Mouse (Mus musculus) forebrain, embryonic 16.5 days (tissue): ENCODE results near the gene Trpm4. TPM values are rescaled to one million over a fixed set of nuclear protein-coding genes. Genes with fewer than 3 reads are reported as not detected.

Source experiments
- ATAC-seq: fragments of 200-750 bp; cut with Nextera tagmentation; 2 replicates; pipeline ENCODE4 v1.8.0; 2017; ENCODE audit warnings: mild to moderate bottlenecking, moderate library complexity
- H3K27ac ChIP-seq: fragments of 300-500 bp; sonication (generic); 2 replicates; pipeline ENCODE4 v1.5.1; 2014; ENCODE audit warnings: low read length, control low read depth
- H3K27me3 ChIP-seq: fragments of 300-500 bp; sonication (generic); replicated peaks from 2 replicates; pipeline ENCODE4 v1.6.1; 2014; ENCODE audit warnings: low read length; ENCODE audit not compliant: control insufficient read depth, insufficient read depth
- H3K36me3 ChIP-seq: fragments of 300-500 bp; sonication (generic); 2 replicates; pipeline ENCODE4 v1.6.1; 2014; ENCODE audit not compliant: control insufficient read depth, insufficient read depth
- H3K4me1 ChIP-seq: fragments of 300-500 bp; sonication (generic); replicated peaks from 2 replicates; pipeline ENCODE4 v1.6.1; 2014; ENCODE audit warnings: low read length; ENCODE audit not compliant: control insufficient read depth, insufficient read depth
- H3K4me2 ChIP-seq: fragments of 300-500 bp; sonication (generic); 2 replicates; pipeline ENCODE4 v1.6.1; 2014; ENCODE audit warnings: mild to moderate bottlenecking, low read length, control low read depth
- H3K4me3 ChIP-seq: fragments of 300-500 bp; sonication (generic); replicated peaks from 2 replicates; pipeline ENCODE4 v1.5.1; 2014; ENCODE audit warnings: mild to moderate bottlenecking, low read length, control low read depth
- H3K9ac ChIP-seq: fragments of 300-500 bp; sonication (generic); replicated peaks from 2 replicates; pipeline ENCODE4 v1.6.1; 2014; ENCODE audit warnings: low read depth, low read length, control low read depth
- H3K9me3 ChIP-seq: fragments of 300-500 bp; sonication (generic); 2 replicates; pipeline ENCODE4 v1.6.1; 2016; ENCODE audit warnings: low read length; ENCODE audit not compliant: control insufficient read depth
- WGBS: fragments of 180-500 bp; shearing (Covaris S2); extraction: QIAGEN DNeasy Blood & Tissue Kit; methylation state at CpG from one replicate; pipeline ENCODE4 v1.1.7; 2014; 5-methylcytosine and 5-hydroxymethylcytosine counted together
- polyA plus RNA-seq: library from polyadenylated mRNA; unstranded; fragments of >200 nt; fragmentation: Nextera tagmentation; extraction: Ambion mirVana; gene quantifications from 2 replicates; pipeline ENCODE4 v1.2.1, GENCODE M21; 2015

Gene Trpm4
- polyA plus RNA-seq, 1 experiment from 2014 or later, result 10.1 TPM

DNA sequence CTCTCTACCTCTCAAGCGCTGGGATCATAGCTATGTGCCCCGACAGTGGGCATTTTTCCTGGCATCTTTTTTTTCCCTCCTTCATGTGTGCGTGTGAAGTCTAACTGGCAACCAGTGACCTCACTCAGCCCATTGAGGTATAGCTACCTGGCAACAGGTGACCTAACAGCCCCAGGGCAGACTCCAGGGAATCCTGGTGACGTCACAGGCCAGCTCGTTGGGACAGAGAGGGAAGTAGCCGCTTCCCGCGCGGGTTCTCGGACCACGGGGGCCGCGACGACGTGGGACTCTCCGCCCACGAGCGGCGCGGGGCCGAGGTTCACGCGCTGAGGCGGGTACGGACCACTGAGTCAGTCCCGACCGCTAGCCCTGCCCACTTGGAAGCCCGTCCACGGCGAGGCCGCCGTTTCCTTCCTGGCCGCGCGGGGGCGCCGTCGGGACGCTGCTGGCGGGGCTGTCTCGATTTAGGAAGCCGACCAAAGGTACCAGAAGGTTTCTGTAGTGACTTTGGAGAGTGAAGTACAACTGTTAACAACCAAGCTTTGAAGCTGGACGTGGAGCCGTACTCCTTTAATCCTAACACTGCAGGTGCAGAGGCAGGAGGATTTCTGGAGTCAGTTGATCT is 56.3 kb downstream of the Trpm4 start, which contains the start of gene Slc6a21:
Gene Slc6a21, plus strand, starts transcription at position 378 of the 625 bp plus-strand sequence.
- H3K4me1 ChIP-seq, result peaks cover 6% of the 10 kb centered on the region
- H3K9me3 ChIP-seq, result no peaks in the 10 kb centered on the region
- no peaks in the 10 kb centered on the region for H3K27me3 ChIP-seq
- H3K9ac ChIP-seq, result no peak within 1 kb of the TSS
- 7% methylated on average over 38 of the region's 44 CpGs for WGBS
- no peak for ATAC-seq
- no peak within 1 kb of the TSS for H3K27ac ChIP-seq
- peak within 1 kb of the TSS; percentile 32 for H3K4me3 ChIP-seq
- H3K4me2 ChIP-seq, result peak within 1 kb of the TSS; percentile 55
- H3K36me3 ChIP-seq, result no peaks in the 10 kb centered on the region

DNA sequence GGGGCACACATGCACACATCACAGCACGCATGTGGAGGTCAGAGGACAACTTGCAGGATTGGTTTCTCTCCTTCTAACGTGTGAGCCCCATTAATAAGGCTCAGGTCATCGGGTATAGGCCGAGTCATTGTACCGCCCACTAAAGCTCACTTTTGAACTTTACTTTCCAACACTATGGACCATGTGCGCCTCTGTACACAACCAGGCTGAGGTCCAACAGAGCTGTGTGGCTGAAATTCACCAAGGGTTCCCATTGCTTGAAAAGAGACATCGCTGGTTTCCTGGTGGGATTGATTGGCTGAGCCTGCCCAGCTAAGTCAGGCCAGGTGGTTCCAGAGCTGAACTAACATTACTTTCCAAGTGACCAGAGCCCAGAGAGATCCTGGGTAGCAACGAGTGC is 59.9 kb downstream of the Trpm4 start:
- Histone ChIP-seq H3K4me1 (peaks cover 6% of the 10 kb centered on the region), H3K27me3 (no peaks in the 10 kb centered on the region), H3K36me3 (no peaks in the 10 kb centered on the region), H3K9me3 (no peaks in the 10 kb centered on the region), H3K27ac (no peak overlapping the region), H3K4me3 (no peak overlapping the region), H3K9ac (no peak overlapping the region), H3K4me2 (no peak overlapping the region)
- ATAC-seq, result no peak
- 92% methylated on average over 8 of the region's 8 CpGs for whole genome bisulfite sequencing

DNA sequence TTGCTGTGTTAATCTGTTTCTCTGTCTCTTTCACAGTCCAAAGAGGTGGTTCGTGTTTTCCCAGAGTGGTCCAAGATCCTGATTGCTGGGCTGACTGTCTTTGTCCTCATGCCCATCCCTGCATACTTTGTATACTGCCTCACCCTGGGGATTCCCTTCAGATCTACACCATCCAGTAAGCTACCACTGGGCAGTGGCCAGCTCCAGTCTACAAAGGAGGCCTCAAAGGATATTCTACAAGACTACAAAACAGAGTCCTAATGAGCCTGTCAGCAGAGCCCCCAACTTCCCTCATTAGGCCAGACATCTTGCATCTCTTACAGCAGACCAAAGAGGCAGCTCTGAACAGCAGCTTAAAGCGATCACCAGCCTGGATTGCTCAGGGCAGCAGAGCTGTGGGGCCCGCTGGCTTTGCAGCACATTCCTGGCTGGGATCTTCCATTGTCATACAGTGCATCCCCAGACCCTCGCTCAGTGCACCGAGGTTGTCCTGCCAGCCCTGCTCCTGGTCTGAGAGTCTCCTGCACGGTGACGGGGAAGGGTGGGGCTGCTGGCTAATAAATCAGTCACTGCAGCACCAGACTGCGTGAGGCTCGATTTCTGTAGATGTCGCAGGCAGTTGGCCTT is 60.7 kb downstream of the Trpm4 start:
- no peak for ATAC-seq
- H3K36me3 ChIP-seq, result no peaks in the 10 kb centered on the region
- no peak overlapping the region for H3K4me3 ChIP-seq
- H3K9ac ChIP-seq, result 0 out of 2 replicates have a peak overlapping the region, but pooled peaks have one; percentile 17
- no peak overlapping the region for H3K4me2 ChIP-seq
- no peaks in the 10 kb centered on the region for H3K27me3 ChIP-seq
- H3K27ac ChIP-seq, result no peak overlapping the region
- WGBS, result 22% methylated on average over 10 of the region's 10 CpGs
- H3K9me3 ChIP-seq, result no peaks in the 10 kb centered on the region
- peaks cover 6% of the 10 kb centered on the region for H3K4me1 ChIP-seq

DNA sequence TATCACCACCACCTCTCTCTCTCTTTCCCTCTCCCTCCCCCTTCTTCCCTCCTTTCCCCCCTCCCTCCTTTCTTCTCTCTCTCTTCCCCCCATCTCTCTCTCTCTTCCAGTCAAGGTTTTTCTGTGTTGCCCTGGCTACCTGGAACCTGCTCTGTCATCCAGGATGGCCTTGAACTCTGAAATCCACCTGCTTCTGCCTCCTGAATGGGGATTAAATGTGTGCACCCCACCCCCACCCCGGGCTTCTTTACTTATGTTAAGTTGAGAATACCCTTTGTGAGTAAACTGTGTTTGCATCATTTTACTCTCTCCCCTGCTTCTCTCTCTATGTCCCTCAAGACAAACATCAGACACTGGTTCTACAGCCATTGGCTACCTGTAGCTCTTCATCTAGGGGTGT is 68.1 kb downstream of the Trpm4 start:
- no peaks in the 10 kb centered on the region for H3K9me3 ChIP-seq
- ATAC-seq, result no peak
- H3K4me1 ChIP-seq, result peaks cover 5% of the 10 kb centered on the region
- H3K9ac ChIP-seq, result no peak overlapping the region
- no peaks in the 10 kb centered on the region for H3K36me3 ChIP-seq
- WGBS, result 68% methylated on average over 1 of the region's 1 CpGs
- no peak overlapping the region for H3K4me3 ChIP-seq
- H3K27ac ChIP-seq, result no peak overlapping the region
- H3K4me2 ChIP-seq, result no peak overlapping the region
- no peaks in the 10 kb centered on the region for H3K27me3 ChIP-seq

DNA sequence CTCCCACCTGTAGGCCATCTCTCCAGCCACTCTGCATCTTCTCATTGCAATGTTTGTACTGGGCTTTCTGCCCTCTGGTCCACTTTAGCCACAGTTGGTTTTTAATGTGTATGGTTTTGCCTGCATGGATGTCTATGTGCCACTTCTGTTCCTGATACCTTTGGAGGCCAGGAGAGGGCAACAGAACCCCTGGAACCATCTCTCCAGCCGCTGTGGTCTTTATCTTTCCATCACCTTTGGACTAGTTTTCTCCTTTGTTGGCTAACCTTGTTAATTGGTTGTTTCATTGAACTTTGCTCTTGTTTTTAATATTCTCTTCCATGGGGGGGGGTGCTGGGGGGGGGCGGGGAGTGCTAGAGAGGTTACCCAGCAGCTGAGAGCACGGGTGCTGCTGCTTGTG is 69.2 kb downstream of the Trpm4 start:
- H3K27me3 ChIP-seq, result no peaks in the 10 kb centered on the region
- H3K9ac ChIP-seq, result no peak overlapping the region
- ATAC-seq, result no peak
- H3K36me3 ChIP-seq, result no peaks in the 10 kb centered on the region
- no peak overlapping the region for H3K4me3 ChIP-seq
- H3K27ac ChIP-seq, result no peak overlapping the region
- WGBS, result 77% methylated on average over 3 of the region's 3 CpGs
- H3K4me1 ChIP-seq, result peaks cover 5% of the 10 kb centered on the region
- no peak overlapping the region for H3K4me2 ChIP-seq
- no peaks in the 10 kb centered on the region for H3K9me3 ChIP-seq

DNA sequence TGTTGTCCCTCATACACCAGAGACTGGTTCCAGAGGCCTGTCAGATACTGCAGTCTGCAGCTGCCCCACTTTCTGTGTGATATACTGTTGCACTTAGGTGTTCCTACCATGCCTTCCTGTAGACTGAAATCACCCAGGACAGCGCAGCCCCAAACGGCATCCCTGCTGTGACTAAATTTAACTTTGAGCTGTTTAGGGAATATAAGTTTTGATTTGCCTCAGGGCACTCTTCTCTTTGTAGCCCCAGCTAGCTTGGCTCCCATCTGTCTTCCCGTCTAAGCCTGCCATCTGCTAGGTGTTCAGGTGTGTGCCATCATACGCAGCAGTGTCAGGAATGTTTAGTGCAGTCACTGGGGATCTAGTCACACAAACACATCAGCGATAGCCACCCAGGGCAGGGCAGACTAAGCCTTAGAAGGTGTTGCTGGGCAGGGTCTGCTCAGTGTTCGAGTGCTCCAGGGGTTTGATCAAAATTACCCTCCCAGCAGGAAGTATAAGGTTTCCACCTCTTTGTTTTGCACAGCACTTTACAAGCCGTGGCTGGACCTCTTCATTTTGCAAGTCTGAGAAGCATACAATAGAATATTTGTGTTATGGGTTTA is 70.5 kb downstream of the Trpm4 start:
- peaks cover 5% of the 10 kb centered on the region for H3K4me1 ChIP-seq
- WGBS, result 62% methylated on average over 7 of the region's 7 CpGs
- H3K27me3 ChIP-seq, result no peaks in the 10 kb centered on the region
- no peak overlapping the region for H3K9ac ChIP-seq
- ATAC-seq, result no peak
- H3K4me2 ChIP-seq, result no peak overlapping the region
- no peaks in the 10 kb centered on the region for H3K9me3 ChIP-seq
- no peak overlapping the region for H3K27ac ChIP-seq
- H3K4me3 ChIP-seq, result no peak overlapping the region
- H3K36me3 ChIP-seq, result no peaks in the 10 kb centered on the region

DNA sequence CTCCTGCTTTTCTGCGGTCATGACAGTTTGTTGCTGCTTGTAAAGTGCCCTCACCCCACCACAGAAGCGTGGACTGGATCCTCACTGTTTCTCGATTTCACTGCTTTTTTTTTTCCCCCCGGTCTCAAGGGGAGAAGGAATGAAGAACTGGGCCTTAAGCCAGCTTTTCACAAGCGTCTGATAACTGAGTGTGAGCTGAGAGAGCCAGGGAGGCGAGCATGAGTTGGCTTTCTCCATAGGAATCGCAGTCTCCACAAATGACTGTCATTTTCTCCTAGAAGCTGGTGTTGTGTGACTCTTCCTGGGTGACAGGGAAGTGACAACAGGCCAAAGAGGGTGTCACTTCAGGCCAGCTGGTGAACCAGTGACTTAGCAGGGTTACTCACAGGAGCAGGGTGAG is 71.3 kb downstream of the Trpm4 start:
- Histone ChIP-seq H3K4me2 (no peak overlapping the region), H3K4me3 (no peak overlapping the region), H3K36me3 (no peaks in the 10 kb centered on the region), H3K9ac (no peak overlapping the region), H3K9me3 (no peaks in the 10 kb centered on the region), H3K27me3 (no peaks in the 10 kb centered on the region), H3K27ac (no peak overlapping the region), H3K4me1 (peaks cover 5% of the 10 kb centered on the region)
- no peak for ATAC-seq
- WGBS, result 49% methylated on average over 7 of the region's 7 CpGs

DNA sequence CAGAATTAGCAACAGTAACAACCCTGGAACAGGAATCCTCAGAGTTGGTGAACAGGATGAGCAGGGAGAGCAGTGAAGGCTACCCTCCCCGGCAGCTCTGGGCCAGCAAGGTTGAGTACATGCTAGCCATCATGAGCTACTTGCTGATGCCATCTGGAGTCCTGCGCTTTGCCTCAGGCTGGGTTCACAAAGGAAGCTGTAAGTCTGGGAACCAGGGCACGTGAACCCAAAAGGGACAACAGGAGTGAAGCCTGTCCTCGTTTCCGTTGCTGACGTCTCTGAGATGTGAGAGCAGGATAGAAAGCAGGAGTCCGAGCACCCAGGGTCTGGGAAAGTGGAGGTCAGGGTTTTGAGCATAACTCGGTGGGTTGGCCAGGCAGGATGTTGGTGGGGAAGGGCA is 74.3 kb downstream of the Trpm4 start:
- H3K4me3 ChIP-seq, result no peak overlapping the region
- H3K27ac ChIP-seq, result no peak overlapping the region
- H3K27me3 ChIP-seq, result no peaks in the 10 kb centered on the region
- H3K9me3 ChIP-seq, result no peaks in the 10 kb centered on the region
- no peak overlapping the region for H3K9ac ChIP-seq
- peaks cover 5% of the 10 kb centered on the region for H3K4me1 ChIP-seq
- ATAC-seq, result no peak
- no peaks in the 10 kb centered on the region for H3K36me3 ChIP-seq
- H3K4me2 ChIP-seq, result no peak overlapping the region
- WGBS, result 86% methylated on average over 8 of the region's 8 CpGs

DNA sequence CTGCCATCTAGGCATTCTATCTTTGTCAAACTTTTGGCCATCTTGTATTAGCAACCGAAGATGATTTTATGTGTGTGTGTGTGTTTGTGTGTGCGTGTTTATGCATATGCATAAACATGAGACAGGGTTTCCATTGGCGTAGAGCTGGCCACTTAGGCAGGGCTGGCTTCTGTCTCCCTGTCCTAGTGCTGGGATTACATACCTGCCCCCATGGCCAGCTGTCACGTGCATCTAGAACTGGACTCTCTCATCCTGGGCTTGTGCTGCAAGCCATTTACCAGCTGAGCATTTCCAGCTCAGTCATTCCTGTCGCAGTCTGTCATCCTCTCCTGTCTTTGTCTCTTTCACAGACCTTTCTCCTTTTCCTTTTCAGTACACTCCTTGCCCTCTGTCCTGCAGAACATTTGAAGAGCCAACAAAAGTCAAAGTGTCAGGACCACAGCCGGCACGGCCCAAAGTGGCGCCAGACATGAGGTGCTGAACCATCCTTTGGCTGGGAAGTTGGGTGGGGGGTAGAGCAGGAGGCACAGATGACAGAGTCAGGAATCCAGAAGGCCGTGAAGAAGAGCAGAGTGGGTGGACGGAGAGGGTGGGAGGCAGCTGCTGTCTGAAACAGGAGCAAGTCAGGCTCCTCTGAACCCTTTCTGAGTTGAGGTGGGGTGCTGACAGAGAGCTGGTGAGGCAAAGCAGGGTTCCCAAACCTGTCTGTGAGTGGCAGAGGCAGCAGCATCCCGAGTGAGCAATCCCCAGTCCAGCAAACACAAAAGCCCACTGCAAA is 76.3 kb downstream of the Trpm4 start:
- Histone ChIP-seq H3K9me3 (no peaks in the 10 kb centered on the region), H3K4me1 (peaks cover 2% of the 10 kb centered on the region; the same call in 1 of the 2 replicates), H3K4me3 (no peak overlapping the region), H3K36me3 (no peaks in the 10 kb centered on the region), H3K27ac (no peak overlapping the region), H3K27me3 (no peaks in the 10 kb centered on the region), H3K9ac (no peak overlapping the region), H3K4me2 (no peak overlapping the region)
- WGBS, result 66% methylated on average over 11 of the region's 11 CpGs
- no peak for ATAC-seq
